Mouse (Mus musculus) ES-Bruce4 (cell line): ENCODE data around the gene Gm49395.

Experiments used
- CTCF ChIP-seq: IDR thresholded peaks from one replicate; pipeline ENCODE4 v1.8.1; 2011; ENCODE audit warnings: low read depth, low read length
- EP300 ChIP-seq: IDR thresholded peaks from 2 replicates; pipeline ENCODE4 v1.6.1; 2011; ENCODE audit warnings: low read depth, low read length; ENCODE audit not compliant: insufficient read depth
- POLR2A ChIP-seq: IDR thresholded peaks from one replicate; pipeline ENCODE4 v1.8.1; 2011; ENCODE audit warnings: low read length; ENCODE audit not compliant: insufficient read depth

- TF ChIP-seq POLR2A: no peak
- no peak for TF ChIP-seq CTCF
- TF ChIP-seq EP300: no peak
Measured at GRCm38 (mm10) chr13:115099381-115099780, 2.3 kb downstream of the Gm49395 start.
